ENCODE assay signal across 25 mouse cellular contexts in the genomic region with DNA sequence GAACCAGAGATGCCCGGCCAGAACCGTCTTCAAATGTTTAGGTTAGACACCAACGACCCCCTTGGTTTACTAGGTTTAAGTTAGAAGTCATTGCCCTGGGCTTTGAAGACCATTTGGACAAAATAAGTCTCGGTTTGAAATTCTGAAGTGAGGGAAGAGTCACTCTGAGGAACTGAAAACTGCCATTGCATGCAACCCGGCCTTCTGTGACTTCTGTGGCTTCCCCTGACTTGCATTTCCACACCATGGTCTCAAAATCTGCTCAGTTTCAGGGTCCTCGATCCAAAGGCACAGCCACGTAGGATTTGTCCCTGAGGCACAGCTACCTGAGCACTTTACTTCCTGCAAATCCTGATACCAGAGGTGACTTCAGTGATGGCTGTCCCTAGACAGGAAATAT.
DNase-seq lines count a peak whose midpoint lies in the region; ATAC-seq and TF ChIP-seq lines count a peak whose summit lies in the region.
"Had no signal": no experiment of that assay in that cellular context is flagged by ENCODE, and none has a peak within 500 bp of the region (broad histone marks: within the 10 kb centered on the region; RNA-seq: fewer than 3 reads in every experiment).

No protein-coding gene starts in this region.

- 59% methylated on average over 7 of the region's 7 CpGs for WGBS in bone marrow, adult 2 months

- peak overlapping the region; percentile 22; the same call in 1 of the 2 replicates for H3K27ac ChIP-seq in bone marrow, adult 2 months (ENCODE audit: control insufficient read depth, insufficient read depth, low read depth, low read length, poor library complexity)
- H3K27ac ChIP-seq: embryonic facial prominence, embryonic 12.5 days; hindbrain, embryonic 14.5 days; limb, embryonic 13.5 days; midbrain, embryonic 13.5 days; neural tube, embryonic 12.5 days had no signal

- ATAC-seq in megakaryocyte progenitor cell, adult 5-6 weeks (replicated peaks; ENCODE audit: poor library complexity) = peak; percentile 47
- ATAC-seq: forebrain, embryonic 14.5 days; midbrain, embryonic 13.5 days; Patski had no signal

- no peak for TF ChIP-seq CTCF in bone marrow, adult 2 months (IDR thresholded peaks at IDR 0.05; ENCODE audit: control insufficient read depth, insufficient read depth, low read length)

- H3K4me1 ChIP-seq in bone marrow, adult 2 months (ENCODE audit: control insufficient read depth, insufficient read depth, low read length) = no peaks in the 10 kb centered on the region
- H3K4me1 ChIP-seq: embryonic facial prominence, embryonic 12.5 days; neural tube, embryonic 12.5 days had no signal

- H3K4me3 ChIP-seq in bone marrow, adult 2 months (replicated peaks; ENCODE audit: control insufficient read depth, low read depth, low read length) = no peak overlapping the region
- H3K4me3 ChIP-seq: embryonic facial prominence, embryonic 12.5 days; erythroblast, embryonic 14.5 days; limb, embryonic 13.5 days; midbrain, embryonic 13.5 days; neural tube, embryonic 12.5 days had no signal

- TF ChIP-seq POLR2A in bone marrow, adult 2 months (IDR thresholded peaks at IDR 0.05; ENCODE audit: borderline replicate concordance, control insufficient read depth, low read depth, low read length) = no peak

- DNase-seq in layer of hippocampus, adult 9-11 months = peak; percentile 14
- DNase-seq in layer of hippocampus, postnatal 25 days (ENCODE audit: extremely low spot score in 1 of 2, low spot score in 1 of 2) = no peak
- peak; percentile 41 for DNase-seq in A20 (ENCODE audit: low read depth, low spot score)
- no peak for DNase-seq in adrenal gland, adult 2 months
- no peak for DNase-seq in frontal cortex, postnatal 10 days (ENCODE audit: low spot score in 2 of 2)
- no peak for DNase-seq in lung, postnatal 14 days
- DNase-seq: adrenal gland, postnatal 25 days; cerebellum, adult 8-10 months; gastrocnemius, postnatal 36 days; heart, postnatal 14 days; kidney, adult 9 months; lung, adult 2 months; lung, postnatal 4 days; right cerebral cortex, postnatal 4 days; thymus, postnatal 36 days had no signal

Comparison
In these comparisons a context has a peak if more than half of its experiments do, and no peak if none do; other contexts are left out.
1. DNase-seq: peak in layer of hippocampus, adult 9-11 months (single experiment) and A20 (single experiment); none in layer of hippocampus, postnatal 25 days (0 of 2), adrenal gland, adult 2 months (single experiment), frontal cortex, postnatal 10 days (0 of 2) and lung, postnatal 14 days (single experiment).